Mouse (Mus musculus) heart, adult 11 months (tissue): ENCODE data around the gene Nrxn2.
A peak's percentile ranks its signal among the peaks of the same experiment; 100 is the strongest.

Experiments used
- DNase-seq: peaks from one replicate; pipeline ENCODE4 v3.0.0; 2022

Gene Nrxn2

DNA sequence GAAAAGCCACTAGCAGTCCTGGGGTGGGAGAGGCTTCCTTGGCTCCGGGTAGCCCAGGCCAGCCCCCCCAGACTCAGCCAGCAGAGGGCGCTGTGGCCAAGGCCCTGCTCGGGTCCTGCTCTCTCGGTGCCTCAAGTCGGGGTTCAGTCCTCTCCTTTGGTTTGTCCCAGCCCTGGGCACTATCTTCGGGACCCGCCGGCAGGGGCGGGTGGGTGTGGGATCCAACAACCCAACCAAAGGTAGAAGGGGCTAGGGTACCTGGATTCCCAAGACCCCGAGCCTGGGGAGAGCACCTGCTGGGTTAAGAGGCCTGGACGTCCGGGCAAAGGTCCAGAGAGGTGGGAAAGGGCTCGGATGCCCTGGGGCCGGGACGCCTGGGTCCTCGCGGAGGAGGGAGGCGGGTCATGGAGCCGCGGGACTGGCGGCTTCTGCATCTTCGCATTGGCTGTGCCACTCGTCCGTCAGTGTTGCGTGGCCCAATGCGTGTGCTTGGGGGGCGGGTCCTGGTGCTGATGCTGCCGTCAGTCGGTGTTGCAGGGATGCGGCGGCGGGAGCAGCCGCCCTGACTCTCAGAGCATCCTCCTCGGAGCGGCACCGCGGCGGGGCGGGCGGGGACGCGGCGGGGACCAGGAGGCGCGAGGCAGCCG is at the start of gene Nrxn2:
Nrxn2 (plus strand) TSS at position 499 of the 647 bp plus-strand sequence.
- DNase-seq: peak; percentile 99

DNA sequence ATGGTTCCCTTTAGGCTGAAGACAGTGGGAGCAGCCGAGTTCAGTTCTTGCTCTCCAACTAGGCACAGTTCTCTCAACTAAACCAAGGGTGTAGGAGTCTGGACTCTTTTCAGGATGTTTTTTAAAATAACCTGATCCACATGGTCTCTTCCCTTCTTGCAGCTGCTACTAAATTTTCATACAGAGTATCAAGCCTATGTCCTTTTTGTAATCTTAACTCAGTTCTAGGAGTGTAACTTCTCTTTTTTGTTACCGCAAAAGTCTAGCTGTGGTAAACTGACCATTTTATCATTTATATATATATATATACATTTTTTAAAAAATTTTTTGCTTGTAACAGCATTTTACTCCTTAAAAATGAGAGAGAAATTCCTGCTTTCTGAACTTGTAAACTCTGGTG is 48.4 kb upstream of the Nrxn2 start:
- DNase-seq: no peak

DNA sequence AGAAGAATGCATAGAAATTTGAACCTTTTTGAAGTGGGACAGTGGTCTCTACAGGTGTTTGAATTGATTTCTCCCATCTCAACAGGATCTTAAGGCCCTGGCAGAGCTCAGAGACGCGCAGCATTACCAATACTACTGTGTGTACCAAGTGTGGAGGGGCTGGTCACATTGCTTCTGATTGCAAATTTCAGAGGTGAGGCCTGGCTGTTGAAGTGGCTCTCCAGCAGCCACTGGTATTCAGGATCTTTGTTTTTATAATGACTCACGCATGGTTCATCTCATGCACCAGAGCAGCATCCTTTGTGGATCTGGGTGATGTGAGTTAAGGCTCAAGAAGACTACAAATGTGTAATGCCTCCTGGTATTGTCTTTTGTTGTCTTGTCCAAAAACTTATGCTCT is 46.1 kb upstream of the Nrxn2 start:
- DNase-seq: no peak

DNA sequence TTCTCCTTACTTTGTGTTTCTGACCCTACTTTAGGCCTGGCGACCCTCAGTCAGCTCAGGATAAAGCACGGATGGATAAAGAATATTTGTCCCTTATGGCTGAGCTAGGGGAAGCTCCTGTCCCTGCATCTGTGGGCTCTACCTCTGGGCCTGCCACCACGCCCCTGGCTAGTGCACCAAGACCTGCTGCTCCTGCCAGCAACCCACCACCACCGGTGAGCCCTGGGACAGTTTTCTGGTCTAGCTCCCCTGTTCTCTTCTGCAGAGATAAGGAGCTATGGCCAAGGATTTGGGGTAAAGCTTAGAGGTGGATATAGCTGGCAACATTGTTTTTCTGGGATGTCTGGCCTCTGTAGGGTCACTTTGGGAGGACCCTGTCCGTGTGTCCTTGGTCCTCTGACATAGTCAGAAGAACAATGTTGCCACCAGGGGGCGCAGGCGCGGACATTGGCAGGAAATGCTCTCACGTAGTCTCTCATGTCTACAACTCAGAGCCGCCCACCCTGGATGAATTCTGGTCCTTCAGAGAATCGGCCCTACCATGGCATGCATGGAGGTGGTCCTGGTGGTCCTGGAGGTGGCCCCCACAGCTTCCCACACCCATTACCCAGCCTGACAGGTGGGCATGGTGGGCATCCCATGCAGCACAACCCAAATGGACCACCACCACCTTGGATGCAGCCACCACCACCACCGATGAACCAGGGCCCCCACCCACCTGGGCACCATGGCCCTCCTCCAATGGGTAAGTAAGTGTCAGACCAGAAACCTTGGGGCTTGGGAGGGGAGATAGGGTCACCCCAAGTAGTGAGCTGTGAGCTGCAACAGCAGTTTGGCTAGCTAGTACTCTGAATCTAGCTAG is 44.8 kb upstream of the Nrxn2 start:
- DNase-seq: peak; percentile 95

DNA sequence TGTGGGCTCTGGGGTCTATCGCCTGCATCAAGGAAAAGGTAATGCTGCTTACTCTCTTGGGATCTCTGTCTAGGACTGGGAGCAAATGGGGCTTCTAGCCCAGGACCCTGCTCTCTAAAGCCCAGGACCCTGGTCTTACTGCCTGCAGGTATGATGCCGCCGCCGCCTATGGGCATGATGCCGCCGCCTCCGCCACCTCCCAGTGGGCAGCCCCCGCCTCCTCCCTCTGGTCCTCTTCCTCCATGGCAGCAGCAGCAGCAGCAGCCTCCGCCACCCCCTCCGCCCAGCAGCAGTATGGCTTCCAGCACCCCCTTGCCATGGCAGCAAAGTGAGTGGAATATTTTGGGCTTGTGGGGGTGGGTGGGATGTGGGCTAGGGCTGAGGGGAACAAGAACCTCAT is 44.0 kb upstream of the Nrxn2 start:
- DNase-seq: peak; percentile 94

DNA sequence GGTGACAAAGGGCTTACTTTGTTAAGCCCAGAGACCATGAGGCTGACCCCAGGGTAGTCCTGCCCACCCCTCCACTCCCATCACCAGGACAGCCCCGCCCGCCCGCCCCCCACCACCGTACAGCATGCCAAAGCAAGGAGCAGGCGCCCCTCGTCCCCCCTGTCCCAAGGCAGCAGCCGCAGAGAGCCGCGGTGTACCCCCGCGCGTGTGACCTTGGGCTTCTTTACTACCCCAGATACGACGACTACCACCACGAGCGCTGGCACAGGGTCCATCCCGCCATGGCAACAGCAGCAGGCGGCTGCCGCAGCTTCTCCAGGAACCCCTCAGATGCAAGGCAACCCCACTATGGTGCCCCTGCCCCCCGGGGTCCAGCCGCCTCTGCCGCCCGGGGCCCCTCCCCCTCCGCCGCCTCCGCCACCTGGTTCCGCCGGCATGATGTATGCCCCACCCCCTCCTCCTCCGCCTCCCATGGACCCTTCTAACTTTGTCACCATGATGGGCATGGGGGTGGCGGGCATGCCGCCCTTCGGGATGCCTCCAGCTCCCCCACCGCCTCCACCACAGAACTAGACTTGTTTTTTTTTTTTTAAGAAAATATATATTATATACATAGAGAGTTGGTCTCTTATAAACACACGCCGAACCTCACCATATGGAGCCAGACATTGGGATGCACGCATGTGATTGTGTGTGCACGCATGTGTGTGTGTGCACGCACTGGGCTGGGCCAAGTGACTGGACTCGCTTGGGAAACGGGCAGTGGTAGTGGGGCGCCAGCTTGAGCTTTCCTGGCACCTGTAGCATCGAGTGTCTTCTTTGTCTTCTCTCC is 42.9 kb upstream of the Nrxn2 start:
- DNase-seq: peak; percentile 93

DNA sequence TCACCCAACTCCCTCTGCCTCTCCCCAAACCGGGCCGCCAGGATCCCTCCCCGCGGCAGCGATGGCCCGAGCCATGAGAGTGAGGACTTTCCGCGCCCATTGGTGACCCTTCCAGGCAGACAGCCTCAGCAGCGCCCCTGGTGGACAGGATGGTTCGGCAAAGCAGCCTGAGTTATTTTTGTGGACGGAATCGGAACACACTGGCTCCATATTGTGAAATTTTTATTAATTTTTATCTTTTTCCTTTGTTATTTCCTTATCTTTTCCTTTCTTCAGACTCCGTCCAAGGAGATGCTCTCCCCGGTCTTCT is 42.3 kb upstream of the Nrxn2 start:
- DNase-seq: no peak

DNA sequence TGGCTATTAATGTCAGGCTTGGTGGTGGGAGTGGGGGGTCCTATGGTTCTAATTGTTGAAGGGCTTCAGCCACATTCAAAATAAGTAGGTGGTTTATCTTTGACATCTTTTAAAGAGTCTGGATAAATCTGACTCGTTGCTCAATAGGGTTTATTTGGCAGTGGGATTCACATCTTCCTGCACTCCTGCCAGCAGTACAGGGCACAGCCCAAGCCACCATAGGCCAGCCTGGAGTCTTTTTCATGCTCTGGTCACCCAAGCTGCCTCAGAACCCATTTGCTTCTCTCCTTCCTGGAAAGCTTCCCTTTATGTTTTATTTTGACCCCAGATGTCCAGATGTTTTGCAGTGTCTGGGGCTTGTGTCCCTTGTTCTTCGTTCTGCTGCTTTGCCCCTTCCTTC is 41.9 kb upstream of the Nrxn2 start:
- no peak for DNase-seq

DNA sequence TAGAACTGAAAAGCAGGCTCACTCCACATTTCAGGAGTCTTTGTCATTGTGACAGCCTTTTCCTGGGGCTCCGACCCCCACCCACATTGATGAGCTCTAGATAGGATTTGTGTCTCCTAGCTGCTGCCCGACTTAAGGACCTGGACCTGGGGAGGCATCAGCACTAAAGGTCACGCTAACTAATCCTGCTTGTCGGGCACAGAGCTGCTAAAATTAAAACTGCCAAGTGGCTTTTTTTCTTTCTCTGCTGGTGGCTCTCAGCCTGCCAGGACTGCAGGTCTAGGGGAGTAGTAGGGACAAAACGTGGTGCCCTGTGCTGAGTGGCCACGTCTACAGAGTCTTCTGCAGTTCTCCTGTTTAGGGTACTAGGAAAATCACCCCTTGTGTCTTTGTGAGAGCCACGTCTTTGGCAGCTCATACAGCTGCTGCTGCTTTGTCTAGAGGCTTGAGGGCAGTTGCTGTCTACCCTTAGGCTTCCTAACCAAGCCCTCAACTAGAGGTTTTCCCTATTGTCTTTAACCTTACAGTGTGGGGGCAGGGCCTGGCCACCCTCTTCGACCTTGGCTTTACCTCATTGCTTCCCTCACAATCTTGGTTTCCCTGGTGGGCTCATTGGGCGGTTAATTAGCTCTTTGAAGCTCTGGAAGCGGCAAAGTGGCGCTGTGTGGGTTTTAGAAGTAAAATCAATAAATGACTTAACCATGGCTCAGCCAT is 41.0 kb upstream of the Nrxn2 start:
- DNase-seq: peak; percentile 94

DNA sequence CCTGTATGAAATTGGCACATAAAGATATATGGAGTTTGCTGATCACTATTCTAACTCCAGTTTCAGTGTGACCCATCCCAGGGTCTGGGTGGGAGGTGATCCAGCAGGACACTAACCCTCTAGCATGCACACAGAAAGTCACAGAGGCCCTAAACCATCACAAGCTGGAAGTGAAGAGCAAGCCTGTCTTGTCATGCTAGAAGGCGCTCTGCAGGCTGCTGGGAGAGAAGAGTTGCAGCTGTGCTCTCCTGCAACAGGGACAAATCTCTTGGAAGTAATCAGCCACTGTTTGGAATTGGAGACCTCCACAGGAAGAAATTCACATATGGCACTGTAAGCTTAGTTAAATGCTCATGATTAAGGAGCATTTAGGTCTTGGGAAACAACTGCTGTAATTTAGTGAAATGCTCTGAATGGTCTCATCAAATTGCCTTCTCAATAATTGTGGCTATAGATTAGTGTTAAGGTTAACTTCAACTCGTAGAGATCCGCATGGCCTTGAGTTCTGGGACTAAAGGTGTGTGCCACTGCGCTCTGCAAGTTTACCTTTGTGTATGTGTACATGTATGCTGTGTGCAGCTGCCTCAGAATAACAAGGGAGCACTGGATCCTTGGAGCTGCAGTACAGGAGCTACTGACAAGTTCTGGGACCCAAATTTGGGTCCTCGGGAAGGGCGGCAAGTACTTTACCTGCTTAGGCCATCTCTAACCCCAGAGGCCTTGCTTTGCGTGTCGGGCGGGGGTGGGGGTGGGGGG is 37.9 kb upstream of the Nrxn2 start:
- no peak for DNase-seq

DNA sequence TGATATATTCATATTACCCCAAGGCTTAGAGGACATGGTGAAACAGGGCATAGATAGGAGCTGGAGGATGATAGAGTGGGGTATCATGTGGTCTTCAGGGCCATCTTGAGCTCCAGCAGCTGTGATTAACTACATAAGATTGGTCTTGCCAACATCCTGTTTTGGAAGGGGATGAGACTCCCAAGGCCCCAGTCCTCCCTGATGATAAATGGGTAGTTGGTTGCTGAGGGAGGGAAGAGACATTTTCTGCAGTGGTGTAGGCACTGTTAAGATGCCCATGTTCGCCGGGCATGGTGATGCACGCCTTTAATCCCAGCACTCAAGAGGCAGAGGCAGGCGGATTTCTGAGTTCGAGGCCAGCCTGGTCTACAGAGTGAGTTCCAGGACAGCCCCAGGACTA is 37.3 kb upstream of the Nrxn2 start:
- no peak for DNase-seq

DNA sequence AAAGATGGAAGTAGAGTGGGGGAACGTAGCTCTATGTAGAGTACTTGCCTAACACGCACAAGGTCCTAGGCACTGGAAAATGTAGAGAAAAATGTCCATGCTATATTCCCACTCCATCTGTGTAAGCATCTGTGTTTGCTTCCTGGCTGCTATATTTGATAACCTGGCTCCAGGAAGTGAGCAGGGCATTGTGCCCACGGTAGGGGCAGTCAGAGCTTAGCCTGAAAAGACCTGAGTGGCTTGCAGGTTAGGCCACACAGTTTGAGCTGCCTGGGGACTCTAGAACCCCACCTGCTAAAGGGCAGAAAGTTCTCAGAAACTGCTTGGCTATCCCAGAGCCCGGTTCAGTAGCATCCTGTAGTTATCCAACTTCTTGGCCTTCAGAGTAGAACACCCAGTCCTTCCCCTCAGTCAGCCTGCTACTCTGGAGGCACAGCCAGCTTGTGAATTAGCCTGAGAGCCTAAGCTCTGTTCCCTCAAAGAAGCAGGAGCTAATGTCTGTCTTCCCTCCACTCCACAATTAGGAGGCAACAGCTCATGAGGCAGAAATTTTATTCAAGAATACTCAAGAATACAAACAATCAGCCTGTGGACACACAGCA is 36.1 kb upstream of the Nrxn2 start:
- DNase-seq: peak; percentile 88

DNA sequence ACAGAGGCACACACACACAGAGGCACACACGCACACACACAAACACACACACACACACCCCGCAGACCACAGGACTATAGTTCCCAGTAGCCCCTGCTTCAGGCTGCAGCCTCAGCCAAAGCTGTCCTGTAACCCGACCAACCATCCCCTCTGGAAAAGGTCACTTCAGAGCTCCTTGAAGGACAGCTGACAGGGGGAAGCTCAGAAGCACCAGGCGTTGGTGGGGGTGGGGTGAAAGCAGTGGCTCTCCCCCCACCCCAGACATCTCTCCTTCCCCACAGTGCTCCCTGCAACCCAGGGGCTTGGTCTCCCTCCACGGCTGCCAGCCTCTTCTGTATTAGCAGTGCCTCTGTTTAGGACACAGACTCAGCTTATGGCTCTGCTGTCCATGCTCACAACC is 35.1 kb upstream of the Nrxn2 start:
- peak; percentile 91 for DNase-seq

DNA sequence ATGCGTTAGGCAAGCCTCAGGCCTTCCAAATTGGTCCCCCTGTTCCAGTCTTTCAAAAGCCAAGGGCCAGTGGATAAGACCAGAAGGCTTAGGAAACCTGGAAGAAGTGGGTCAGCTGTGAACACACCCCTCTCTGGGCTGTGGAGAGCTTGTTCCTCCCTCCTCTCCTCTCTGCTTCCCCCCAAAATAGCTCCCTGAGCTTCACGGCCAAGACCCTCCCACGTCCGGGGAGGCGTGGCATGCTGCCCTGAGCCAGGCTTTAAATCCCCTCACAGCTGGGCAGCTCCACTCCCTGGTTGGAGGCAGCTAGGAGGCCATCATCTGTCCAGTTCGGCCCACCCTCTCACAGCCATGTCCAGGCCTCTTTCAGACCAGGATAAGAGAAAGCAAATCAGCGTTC is 34.4 kb upstream of the Nrxn2 start, which contains the start of gene Pygm:
Pygm (plus strand) TSS at position 272 of the 400 bp plus-strand sequence.
- peak; percentile 99 for DNase-seq

DNA sequence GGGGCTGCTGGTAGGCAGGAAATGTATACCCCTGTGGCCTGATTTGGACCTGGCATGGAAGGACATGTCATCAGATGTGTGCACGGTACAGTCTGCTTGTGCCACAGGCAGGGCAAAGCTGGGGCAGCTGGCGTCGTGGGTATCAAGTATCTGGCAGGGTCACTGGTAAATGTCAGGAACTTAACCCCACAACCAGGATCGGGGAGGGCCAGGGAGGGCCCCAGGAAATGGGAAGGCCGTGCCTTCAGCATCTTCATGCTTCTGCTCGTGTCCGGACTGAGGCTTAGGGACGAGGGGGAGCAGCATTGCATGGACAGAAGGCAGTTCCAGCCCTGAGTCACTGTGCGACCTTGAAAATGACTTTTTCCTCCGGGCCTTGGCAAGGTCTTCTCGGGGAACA is 33.6 kb upstream of the Nrxn2 start:
- peak; percentile 95 for DNase-seq

DNA sequence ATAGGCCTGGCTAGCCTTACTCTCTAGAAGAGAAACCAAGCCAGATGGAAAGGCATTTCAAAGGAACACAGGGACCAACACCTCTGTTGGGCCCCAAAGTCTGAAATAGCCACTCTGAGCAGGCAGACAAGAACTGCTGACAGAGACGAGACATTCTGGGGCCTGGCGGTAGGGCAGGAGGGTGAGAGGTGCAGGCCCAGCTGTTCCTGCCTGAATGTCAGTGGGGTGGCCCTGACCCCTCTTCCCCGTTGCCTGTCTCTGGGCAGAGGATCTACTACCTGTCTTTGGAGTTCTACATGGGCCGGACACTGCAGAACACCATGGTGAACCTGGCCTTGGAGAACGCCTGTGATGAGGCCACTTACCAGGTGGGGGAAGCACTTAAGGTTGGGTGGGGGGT is 33.1 kb upstream of the Nrxn2 start:
- DNase-seq: no peak

DNA sequence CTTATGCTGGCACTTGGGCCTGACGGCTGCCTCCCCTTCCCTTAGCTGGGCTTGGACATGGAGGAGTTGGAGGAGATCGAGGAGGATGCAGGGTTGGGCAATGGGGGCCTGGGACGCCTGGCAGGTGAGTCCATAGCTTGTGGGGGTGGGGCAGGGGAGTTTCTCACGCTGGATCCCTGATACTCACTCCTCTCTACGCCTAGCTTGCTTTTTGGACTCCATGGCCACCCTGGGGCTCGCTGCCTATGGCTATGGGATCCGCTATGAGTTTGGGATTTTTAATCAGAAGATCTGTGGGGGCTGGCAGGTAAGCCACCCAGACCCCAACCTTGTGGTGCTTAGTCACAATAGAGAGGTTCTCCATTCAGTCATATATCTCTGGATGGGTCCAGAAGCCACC is 32.7 kb upstream of the Nrxn2 start:
- peak; percentile 92 for DNase-seq

DNA sequence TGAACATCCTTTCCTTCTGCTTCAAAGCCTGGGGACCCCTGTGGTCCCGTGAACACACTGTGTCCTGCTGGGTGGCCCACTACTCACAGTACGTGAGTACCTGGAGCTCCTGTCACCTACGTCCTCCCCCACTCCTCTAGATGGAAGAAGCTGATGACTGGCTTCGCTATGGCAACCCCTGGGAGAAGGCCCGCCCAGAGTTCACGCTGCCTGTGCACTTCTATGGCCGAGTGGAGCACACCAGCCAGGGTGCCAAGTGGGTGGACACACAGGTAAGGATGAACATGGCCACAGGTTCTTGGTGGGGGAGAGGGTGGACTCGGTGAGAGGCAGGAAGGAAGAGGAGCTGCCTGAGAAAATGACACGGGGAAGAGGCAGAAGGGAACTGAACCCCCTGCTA is 32.3 kb upstream of the Nrxn2 start:
- DNase-seq: peak; percentile 90

DNA sequence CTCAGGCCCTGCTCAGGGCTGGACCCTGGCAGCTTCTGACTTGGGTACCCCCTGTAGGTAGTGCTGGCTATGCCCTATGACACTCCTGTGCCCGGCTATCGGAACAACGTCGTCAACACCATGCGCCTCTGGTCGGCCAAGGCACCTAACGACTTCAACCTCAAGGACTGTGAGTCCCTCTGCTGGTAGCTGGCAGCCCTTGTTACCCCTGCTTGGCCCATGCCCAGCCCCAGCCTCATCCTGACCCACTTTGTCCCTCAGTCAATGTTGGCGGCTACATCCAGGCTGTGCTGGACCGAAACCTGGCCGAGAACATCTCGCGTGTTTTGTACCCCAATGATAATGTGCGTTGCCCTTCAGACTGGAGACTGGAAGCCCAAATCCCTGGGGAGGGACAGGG is 30.5 kb upstream of the Nrxn2 start:
- DNase-seq: peak; percentile 97

DNA sequence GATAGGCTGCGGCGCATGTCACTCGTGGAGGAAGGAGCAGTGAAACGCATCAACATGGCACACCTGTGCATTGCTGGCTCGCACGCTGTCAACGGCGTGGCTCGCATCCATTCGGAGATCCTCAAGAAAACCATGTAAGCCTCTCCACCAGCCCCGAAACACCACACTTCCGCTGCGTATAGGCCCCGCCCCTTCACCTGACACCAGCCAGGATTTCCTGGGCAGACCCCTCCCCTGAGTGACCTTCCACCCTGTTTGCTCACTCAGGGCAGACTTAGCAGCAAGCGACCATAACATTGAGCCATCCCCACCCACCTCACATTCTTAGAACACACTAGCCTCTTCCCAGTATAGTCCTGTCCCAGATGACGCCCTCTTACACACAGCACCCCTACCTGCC is 28.7 kb upstream of the Nrxn2 start:
- peak; percentile 91 for DNase-seq

DNA sequence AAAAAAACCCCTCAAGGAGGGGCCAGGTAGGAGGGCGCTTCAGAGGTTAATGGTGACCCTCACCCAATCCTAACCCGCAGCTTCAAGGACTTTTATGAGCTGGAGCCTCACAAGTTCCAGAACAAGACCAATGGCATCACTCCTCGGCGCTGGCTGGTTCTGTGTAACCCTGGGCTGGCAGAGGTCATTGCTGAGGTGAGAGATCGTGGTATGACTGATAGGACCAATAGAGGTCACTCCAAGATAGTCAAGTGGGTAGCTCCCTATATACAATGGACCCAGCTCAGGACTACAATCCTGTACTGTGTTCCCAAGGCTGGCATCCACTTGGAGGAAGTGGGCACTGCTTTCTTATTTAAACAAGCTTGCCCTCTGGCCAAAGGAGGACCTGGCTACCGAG is 28.3 kb upstream of the Nrxn2 start:
- DNase-seq: peak; percentile 85
